Mouse (Mus musculus) small intestine, adult 2 months (tissue): ENCODE results near the gene Rhov.

Source experiments
- CTCF ChIP-seq: fragments of 200-500 bp; IDR thresholded peaks from 2 replicates; pipeline ENCODE4 v1.5.1; 2012; ENCODE audit warnings: low read depth, mild to moderate bottlenecking, control low read depth, inconsistent platforms, low read length, moderate library complexity, mixed read lengths; ENCODE audit not compliant: insufficient replicate concordance, insufficient read length; ENCODE audit errors: extremely low read depth
- POLR2A ChIP-seq: fragments of 200-500 bp; IDR thresholded peaks from 2 replicates; pipeline ENCODE4 v1.6.1; 2012; ENCODE audit warnings: low read depth, mild to moderate bottlenecking, control low read depth, inconsistent platforms, low read length, moderate library complexity

- no peak for TF ChIP-seq CTCF
- TF ChIP-seq POLR2A: no peak
Measured at GRCm38 (mm10) chr2:119240819-119241186, 30.3 kb downstream of the Rhov start.
